Mouse (Mus musculus): ENCODE measurements around the gene Anks3. TPM values are rescaled to one million over a fixed set of nuclear protein-coding genes. Genes with fewer than 3 reads are reported as not detected.

The Anks3 gene
- 18.0 and 23.1 TPM in 2 replicates for polyA plus RNA-seq (2015; fragmentation: Nextera tagmentation; extraction: Ambion mirVana)

DNA sequence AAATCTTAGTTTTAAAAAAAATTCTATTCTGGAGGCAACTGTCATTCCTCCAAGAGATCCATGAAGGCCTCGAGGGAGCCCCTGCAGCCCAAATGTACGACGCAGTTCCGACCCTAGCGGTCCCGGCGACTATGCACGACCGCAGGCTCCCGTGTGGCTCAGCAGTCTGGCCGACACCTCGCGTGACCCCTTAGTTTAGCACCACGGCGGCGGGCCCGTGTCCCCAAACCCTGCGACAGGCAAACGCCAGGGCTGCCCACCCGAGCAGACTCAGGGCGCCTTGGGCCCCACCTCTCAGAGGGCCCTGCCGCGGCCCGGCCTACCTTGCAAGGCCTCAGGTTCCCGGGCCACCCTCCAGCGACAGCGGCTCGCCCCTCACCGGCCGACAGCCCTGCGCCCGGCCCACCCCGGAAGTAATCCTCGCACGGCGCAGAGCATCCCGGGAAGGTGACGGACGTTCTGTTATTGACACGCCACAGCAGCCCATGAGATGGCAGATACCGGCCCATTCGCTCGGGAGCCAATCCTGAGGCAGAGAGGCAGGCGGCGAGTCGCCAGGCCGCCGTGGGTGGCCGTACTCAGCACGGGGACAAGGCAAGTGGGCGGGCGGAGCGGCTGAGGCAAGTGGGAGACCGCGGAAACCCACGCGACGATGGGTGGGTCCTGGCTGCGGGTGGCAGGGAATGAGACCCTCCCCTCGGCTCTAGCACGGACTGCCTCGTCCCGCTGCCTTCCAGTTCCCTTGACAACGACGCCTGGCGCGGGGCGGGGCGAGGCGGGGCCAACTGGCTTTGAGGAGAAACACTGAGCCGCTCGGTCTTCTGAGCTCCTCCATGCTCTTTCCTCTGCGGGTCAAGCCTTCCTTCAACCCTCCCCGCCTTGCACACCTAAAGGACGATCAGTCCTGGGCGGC lies at the start of gene Anks3:
Gene Anks3 (minus strand): TSS at position 409 of the 913 bp plus-strand sequence.

GRCm38 (mm10) chr16:5013054-5013838 lies 49.2 kb upstream of the Anks3 start, which contains the start of gene Rogdi:
TSS of gene Rogdi (minus strand) at chr16:5013553.

DNA sequence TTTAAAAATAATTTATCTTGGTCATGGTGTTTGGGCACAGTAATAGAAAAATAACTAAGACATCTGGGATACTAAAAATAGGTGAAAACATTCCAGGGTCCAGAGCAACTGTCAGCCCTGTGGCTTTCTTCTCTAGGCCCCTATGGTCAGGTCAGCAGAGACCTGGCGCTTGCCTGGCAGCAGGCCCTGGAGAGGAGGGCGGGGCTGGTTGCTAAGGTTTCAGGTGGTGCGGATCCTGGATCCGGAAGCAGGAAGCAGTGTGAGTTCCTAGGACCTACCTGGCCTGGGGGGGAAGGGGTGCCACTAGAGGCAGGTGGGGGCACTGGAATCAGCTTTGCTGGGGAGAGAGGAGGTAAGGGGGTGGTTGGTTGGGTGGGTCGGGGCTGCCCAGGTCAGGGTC lies 43.1 kb upstream of the Anks3 start, which contains the start of gene Smim22:
Gene Smim22 (plus strand): TSS at position 222 of the 400 bp plus-strand sequence.

GRCm38 (mm10) chr16:4997553-4997952 lies 33.5 kb upstream of the Anks3 start, which contains the start of gene Sept12:
TSS of gene Sept12 (minus strand) at chr16:4997852.

GRCm38 (mm10) chr16:4938461-4938860 lies 25.5 kb downstream of the Anks3 start, which contains the start of gene Nudt16l1:
TSS of gene Nudt16l1 (plus strand) at chr16:4938761.

Other genes starting within 250 kb of the Anks3 start
- 52.4 and 53.4 TPM in 2 replicates for gene Nmral1, start 244.8 kb downstream of the Anks3 start, polyA plus RNA-seq (2015; fragmentation: Nextera tagmentation; extraction: Ambion mirVana)
- gene Hmox2, start 237.8 kb downstream of the Anks3 start, polyA plus RNA-seq (2015; fragmentation: Nextera tagmentation; extraction: Ambion mirVana) = 33.7 and 40.2 TPM in 2 replicates
- 17.1 and 20.0 TPM in 2 replicates for gene Cdip1, start 173.9 kb downstream of the Anks3 start, polyA plus RNA-seq (2015; fragmentation: Nextera tagmentation; extraction: Ambion mirVana)
- gene 4930562C15Rik, start 128.8 kb downstream of the Anks3 start, polyA plus RNA-seq (2015; fragmentation: Nextera tagmentation; extraction: Ambion mirVana) = 0.15 and 0.16 TPM in 2 replicates
- gene Ubald1, start 83.9 kb downstream of the Anks3 start, polyA plus RNA-seq (2015; fragmentation: Nextera tagmentation; extraction: Ambion mirVana) = 16.4 and 19.0 TPM in 2 replicates
- gene Mgrn1, start 78.0 kb downstream of the Anks3 start, polyA plus RNA-seq (2015; fragmentation: Nextera tagmentation; extraction: Ambion mirVana) = 19.1 and 26.0 TPM in 2 replicates
- 51.6 and 63.7 TPM in 2 replicates for gene Nudt16l1, start 25.4 kb downstream of the Anks3 start, polyA plus RNA-seq (2015; fragmentation: Nextera tagmentation; extraction: Ambion mirVana)
- gene Sept12, start 33.6 kb upstream of the Anks3 start, polyA plus RNA-seq (2015; fragmentation: Nextera tagmentation; extraction: Ambion mirVana) = 0.11 TPM in 1 of 2 replicates, not detected in the other
- 1.1 and 1.8 TPM in 2 replicates for gene Smim22, start 43.1 kb upstream of the Anks3 start, polyA plus RNA-seq (2015; fragmentation: Nextera tagmentation; extraction: Ambion mirVana)
- gene Rogdi, start 49.3 kb upstream of the Anks3 start, polyA plus RNA-seq (2015; fragmentation: Nextera tagmentation; extraction: Ambion mirVana) = 41.5 and 49.4 TPM in 2 replicates
- gene Glyr1, start 85.7 kb upstream of the Anks3 start, polyA plus RNA-seq (2015; fragmentation: Nextera tagmentation; extraction: Ambion mirVana) = 44.9 and 52.4 TPM in 2 replicates
- gene Ubn1, start 85.9 kb upstream of the Anks3 start, polyA plus RNA-seq (2015; fragmentation: Nextera tagmentation; extraction: Ambion mirVana) = 16.3 and 16.7 TPM in 2 replicates
- 0.91 and 1.3 TPM in 2 replicates for gene Ppl, start 168.2 kb upstream of the Anks3 start, polyA plus RNA-seq (2015; fragmentation: Nextera tagmentation; extraction: Ambion mirVana)
- 0.04 TPM in 1 of 2 replicates, not detected in the other for gene Sec14l5, start 182.9 kb upstream of the Anks3 start, polyA plus RNA-seq (2015; fragmentation: Nextera tagmentation; extraction: Ambion mirVana)
- 13.2 and 14.6 TPM in 2 replicates for gene Nagpa, start 239.8 kb upstream of the Anks3 start, polyA plus RNA-seq (2015; fragmentation: Nextera tagmentation; extraction: Ambion mirVana)